Mouse (Mus musculus): Measurements from ENCODE around the gene Lfng.

- no peak for TF ChIP-seq CTCF (IDR thresholded peaks at IDR 0.05; ENCODE audit: low read depth, low read length)
- TF ChIP-seq POLR2A (IDR thresholded peaks at IDR 0.05; ENCODE audit: extremely low read depth, insufficient read depth, low read length): no peak
Measured at GRCm38 (mm10) chr5:140624238-140624637, 17.1 kb downstream of the Lfng start.
